Mouse (Mus musculus): Measurements from ENCODE around the gene Slc35d1. TPM values are rescaled to one million over a fixed set of nuclear protein-coding genes. Genes with fewer than 3 reads are reported as not detected.

Gene Slc35d1
- 10.9 and 11.5 TPM in 2 replicates for polyA plus RNA-seq (2014; fragmentation: Nextera tagmentation; extraction: Ambion mirVana)

- DNase-seq (ENCODE audit: low spot score) (peak; percentile 87), ATAC-seq (ENCODE audit: low FRiP score) (peak; percentile 96)
- no peaks in the 10 kb centered on the region for H3K36me3 ChIP-seq (ENCODE audit: control insufficient read depth, insufficient read depth, low read length)
- peak within 1 kb of the TSS; percentile 97 for H3K27ac ChIP-seq (ENCODE audit: low read depth, low read length)
- peak within 1 kb of the TSS; percentile 83 for H3K4me3 ChIP-seq (ENCODE audit: low read depth, low read length)
- peak within 1 kb of the TSS; percentile 65 for H3K4me2 ChIP-seq (replicated peaks; ENCODE audit: low read depth, low read length)
- H3K9ac ChIP-seq (ENCODE audit: low read depth, low read length) = peak within 1 kb of the TSS; percentile 99
- 2% methylated on average over 51 of the region's 70 CpGs for whole genome bisulfite sequencing
- H3K27me3 ChIP-seq (ENCODE audit: control insufficient read depth, insufficient read depth, low read length) = no peaks in the 10 kb centered on the region
- H3K9me3 ChIP-seq (ENCODE audit: control insufficient read depth, low read length) = no peaks in the 10 kb centered on the region
- no peaks in the 10 kb centered on the region for H3K4me1 ChIP-seq (replicated peaks; ENCODE audit: control insufficient read depth, insufficient read depth, low read length)
Observed at GRCm38 (mm10) chr4:103214925-103215820, at the start of gene Slc35d1. Gene Slc35d1 (minus strand): TSS chr4:103215164.

- WGBS = 35% methylated on average over 8 of the region's 8 CpGs
- no peaks in the 10 kb centered on the region for H3K9me3 ChIP-seq (ENCODE audit: control insufficient read depth, low read length)
- no peaks in the 10 kb centered on the region for H3K36me3 ChIP-seq (ENCODE audit: control insufficient read depth, insufficient read depth, low read length)
- H3K27me3 ChIP-seq (ENCODE audit: control insufficient read depth, insufficient read depth, low read length) = no peaks in the 10 kb centered on the region
- no peak overlapping the region for H3K4me3 ChIP-seq (ENCODE audit: low read depth, low read length)
- ATAC-seq (ENCODE audit: low FRiP score) (0 out of 2 replicates have a peak, but pooled peaks have one; percentile 27), DNase-seq (ENCODE audit: low spot score) (peak; percentile 36)
- no peak overlapping the region for H3K9ac ChIP-seq (ENCODE audit: low read depth, low read length)
- H3K27ac ChIP-seq (ENCODE audit: low read depth, low read length) = no peak overlapping the region
- no peak overlapping the region for H3K4me2 ChIP-seq (replicated peaks; ENCODE audit: low read depth, low read length)
- H3K4me1 ChIP-seq (replicated peaks; ENCODE audit: control insufficient read depth, insufficient read depth, low read length) = no peaks in the 10 kb centered on the region
Observed at GRCm38 (mm10) chr4:103263812-103264396, 48.9 kb upstream of the Slc35d1 start.

DNA sequence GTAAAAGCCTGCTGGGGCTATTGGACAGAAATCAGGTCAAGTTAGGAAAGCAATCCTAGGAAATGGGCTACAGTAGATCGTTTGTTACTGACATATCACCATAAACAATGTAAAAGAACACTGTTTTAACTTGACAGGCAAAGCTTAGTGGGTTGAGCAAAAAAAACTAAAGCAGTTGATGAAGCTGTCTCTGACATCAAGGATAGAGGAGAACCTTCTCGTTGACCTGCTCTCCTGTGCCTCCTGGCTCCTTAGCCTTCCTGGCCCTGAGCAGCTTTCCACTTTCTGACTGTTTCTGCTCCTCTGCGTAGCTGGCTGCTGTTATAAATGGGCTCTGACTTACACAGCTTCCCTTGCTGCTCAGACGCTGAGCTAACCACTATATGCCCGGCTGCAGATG, 48.4 kb upstream of the Slc35d1 start:
- Histone ChIP-seq H3K27me3 (ENCODE audit: control insufficient read depth, insufficient read depth, low read length) (no peaks in the 10 kb centered on the region), H3K9ac (ENCODE audit: low read depth, low read length) (no peak overlapping the region), H3K4me3 (ENCODE audit: low read depth, low read length) (no peak overlapping the region), H3K27ac (ENCODE audit: low read depth, low read length) (no peak overlapping the region), H3K36me3 (ENCODE audit: control insufficient read depth, insufficient read depth, low read length) (no peaks in the 10 kb centered on the region), H3K9me3 (ENCODE audit: control insufficient read depth, low read length) (no peaks in the 10 kb centered on the region), H3K4me2 (replicated peaks; ENCODE audit: low read depth, low read length) (no peak overlapping the region), H3K4me1 (replicated peaks; ENCODE audit: control insufficient read depth, insufficient read depth, low read length) (no peaks in the 10 kb centered on the region)
- ATAC-seq (ENCODE audit: low FRiP score) (no peak), DNase-seq (ENCODE audit: low spot score) (no peak)
- WGBS = 63% methylated on average over 5 of the region's 5 CpGs

- Histone ChIP-seq H3K4me3 (ENCODE audit: low read depth, low read length) (no peak overlapping the region), H3K27me3 (ENCODE audit: control insufficient read depth, insufficient read depth, low read length) (no peaks in the 10 kb centered on the region), H3K9me3 (ENCODE audit: control insufficient read depth, low read length) (no peaks in the 10 kb centered on the region), H3K36me3 (ENCODE audit: control insufficient read depth, insufficient read depth, low read length) (no peaks in the 10 kb centered on the region), H3K27ac (ENCODE audit: low read depth, low read length) (no peak overlapping the region), H3K4me1 (replicated peaks; ENCODE audit: control insufficient read depth, insufficient read depth, low read length) (no peaks in the 10 kb centered on the region), H3K4me2 (replicated peaks; ENCODE audit: low read depth, low read length) (no peak overlapping the region), H3K9ac (ENCODE audit: low read depth, low read length) (no peak overlapping the region)
- no peak for DNase-seq (ENCODE audit: low spot score)
- ATAC-seq (ENCODE audit: low FRiP score) = no peak
- WGBS = 84% methylated on average over 3 of the region's 3 CpGs
Observed at GRCm38 (mm10) chr4:103258817-103259216, 43.9 kb upstream of the Slc35d1 start.

DNA sequence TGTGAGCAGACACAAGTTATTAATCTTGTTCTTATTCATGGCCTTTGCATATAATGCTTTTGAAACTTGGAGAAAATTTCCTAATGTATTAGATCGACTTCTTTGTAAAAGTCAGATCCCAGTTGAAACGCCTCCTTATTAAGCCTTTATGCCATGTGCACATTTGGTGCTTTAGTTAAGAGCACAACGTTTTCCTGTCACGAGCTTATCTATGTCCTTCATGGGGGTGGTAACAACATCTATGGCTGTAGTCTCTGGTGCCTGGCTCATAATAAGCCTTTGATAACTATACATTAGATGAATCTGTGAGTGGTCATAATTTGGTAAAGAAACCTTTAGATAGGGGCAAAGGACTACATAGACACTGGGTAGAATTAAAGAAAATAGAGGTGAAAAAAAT, 38.9 kb upstream of the Slc35d1 start:
- H3K27me3 ChIP-seq (ENCODE audit: control insufficient read depth, insufficient read depth, low read length) = no peaks in the 10 kb centered on the region
- H3K9me3 ChIP-seq (ENCODE audit: control insufficient read depth, low read length) = no peaks in the 10 kb centered on the region
- H3K4me1 ChIP-seq (replicated peaks; ENCODE audit: control insufficient read depth, insufficient read depth, low read length) = no peaks in the 10 kb centered on the region
- no peak overlapping the region for H3K9ac ChIP-seq (ENCODE audit: low read depth, low read length)
- whole genome bisulfite sequencing = 81% methylated on average over 4 of the region's 4 CpGs
- H3K27ac ChIP-seq (ENCODE audit: low read depth, low read length) = no peak overlapping the region
- H3K36me3 ChIP-seq (ENCODE audit: control insufficient read depth, insufficient read depth, low read length) = no peaks in the 10 kb centered on the region
- no peak for DNase-seq (ENCODE audit: low spot score)
- no peak overlapping the region for H3K4me2 ChIP-seq (replicated peaks; ENCODE audit: low read depth, low read length)
- ATAC-seq (ENCODE audit: low FRiP score) = no peak
- no peak overlapping the region for H3K4me3 ChIP-seq (ENCODE audit: low read depth, low read length)

DNA sequence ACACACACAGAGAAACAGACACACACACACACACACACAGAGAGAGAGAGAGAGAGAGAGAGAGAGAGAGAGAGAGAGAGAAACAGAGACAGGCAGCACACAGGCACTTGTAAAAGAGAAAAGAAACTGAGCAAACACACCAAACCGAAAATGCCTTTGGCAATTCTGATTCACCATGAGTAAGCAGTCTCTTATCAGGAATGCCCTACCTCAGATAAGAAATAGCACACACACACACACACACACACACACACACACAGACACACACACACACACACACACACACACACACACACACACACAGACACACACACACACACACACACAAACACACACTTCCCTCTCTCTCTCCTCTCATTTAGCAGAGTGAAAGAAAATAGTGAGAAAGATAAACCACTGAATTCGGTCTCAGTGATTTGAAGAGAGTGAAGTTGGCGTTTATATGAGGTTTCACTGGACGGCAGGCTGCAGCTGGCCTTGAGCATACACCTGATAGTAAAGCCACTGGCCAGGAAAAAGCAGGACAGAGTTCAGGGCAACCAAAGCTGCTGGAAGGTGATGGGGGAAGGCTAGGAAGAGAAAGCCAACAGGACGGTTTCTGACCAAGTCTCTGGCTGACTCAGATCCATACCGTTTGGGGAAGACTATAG, 34.6 kb upstream of the Slc35d1 start:
- Histone ChIP-seq H3K9ac (ENCODE audit: low read depth, low read length) (no peak overlapping the region), H3K4me2 (replicated peaks; ENCODE audit: low read depth, low read length) (no peak overlapping the region), H3K27ac (ENCODE audit: low read depth, low read length) (no peak overlapping the region), H3K27me3 (ENCODE audit: control insufficient read depth, insufficient read depth, low read length) (no peaks in the 10 kb centered on the region), H3K9me3 (ENCODE audit: control insufficient read depth, low read length) (no peaks in the 10 kb centered on the region), H3K4me1 (replicated peaks; ENCODE audit: control insufficient read depth, insufficient read depth, low read length) (no peaks in the 10 kb centered on the region), H3K4me3 (ENCODE audit: low read depth, low read length) (no peak overlapping the region), H3K36me3 (ENCODE audit: control insufficient read depth, insufficient read depth, low read length) (no peaks in the 10 kb centered on the region)
- ATAC-seq (ENCODE audit: low FRiP score) (no peak), DNase-seq (ENCODE audit: low spot score) (no peak)
- WGBS = 84% methylated on average over 6 of the region's 6 CpGs

DNA sequence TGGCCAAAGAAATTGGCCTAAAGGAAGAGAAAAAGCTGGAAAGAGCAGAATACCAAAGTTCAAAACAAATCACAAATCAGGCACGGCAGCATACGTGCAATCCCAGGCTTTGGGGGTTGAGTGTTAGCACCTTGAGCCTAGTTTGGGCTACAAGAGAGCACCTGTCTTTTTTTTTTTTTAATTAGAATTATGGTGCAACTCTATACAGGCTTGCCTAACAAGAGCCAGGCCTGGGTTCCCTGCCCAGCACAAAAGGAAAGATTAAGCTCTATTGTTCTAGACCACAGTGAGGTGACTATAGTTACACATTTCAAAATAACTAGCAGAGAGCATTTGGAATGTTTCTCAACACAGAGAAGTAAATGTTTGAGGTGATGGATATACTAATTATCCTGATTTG, 32.8 kb upstream of the Slc35d1 start:
- 90% methylated on average over 2 of the region's 2 CpGs for WGBS
- no peak overlapping the region for H3K4me2 ChIP-seq (replicated peaks; ENCODE audit: low read depth, low read length)
- H3K27ac ChIP-seq (ENCODE audit: low read depth, low read length) = no peak overlapping the region
- H3K4me1 ChIP-seq (replicated peaks; ENCODE audit: control insufficient read depth, insufficient read depth, low read length) = no peaks in the 10 kb centered on the region
- H3K27me3 ChIP-seq (ENCODE audit: control insufficient read depth, insufficient read depth, low read length) = no peaks in the 10 kb centered on the region
- H3K9me3 ChIP-seq (ENCODE audit: control insufficient read depth, low read length) = no peaks in the 10 kb centered on the region
- H3K9ac ChIP-seq (ENCODE audit: low read depth, low read length) = no peak overlapping the region
- H3K4me3 ChIP-seq (ENCODE audit: low read depth, low read length) = no peak overlapping the region
- H3K36me3 ChIP-seq (ENCODE audit: control insufficient read depth, insufficient read depth, low read length) = no peaks in the 10 kb centered on the region
- DNase-seq (ENCODE audit: low spot score) (no peak), ATAC-seq (ENCODE audit: low FRiP score) (no peak)

DNA sequence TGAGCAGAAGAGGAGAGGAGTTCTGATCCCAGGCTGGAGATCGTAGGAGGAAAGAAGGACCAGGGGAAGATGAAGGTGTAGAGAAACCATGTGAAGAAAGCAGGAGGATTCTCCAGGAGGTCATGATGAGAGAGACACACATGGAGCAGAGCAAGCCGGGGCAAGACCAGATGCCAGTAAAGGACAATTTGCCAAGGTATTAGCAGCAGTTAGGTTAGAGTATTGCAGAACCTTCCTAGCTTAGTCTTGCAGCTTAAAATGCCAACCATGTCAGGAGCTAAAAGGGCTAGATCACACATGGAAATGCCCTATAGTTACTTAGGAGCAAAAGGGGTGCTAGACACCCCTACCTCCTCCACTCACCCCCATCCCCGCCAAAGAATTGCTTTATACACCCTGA, 32.3 kb upstream of the Slc35d1 start:
- 90% methylated on average over 3 of the region's 3 CpGs for WGBS
- H3K4me3 ChIP-seq (ENCODE audit: low read depth, low read length) = no peak overlapping the region
- no peak overlapping the region for H3K27ac ChIP-seq (ENCODE audit: low read depth, low read length)
- no peak overlapping the region for H3K9ac ChIP-seq (ENCODE audit: low read depth, low read length)
- no peak for DNase-seq (ENCODE audit: low spot score)
- H3K4me1 ChIP-seq (replicated peaks; ENCODE audit: control insufficient read depth, insufficient read depth, low read length) = no peaks in the 10 kb centered on the region
- no peaks in the 10 kb centered on the region for H3K27me3 ChIP-seq (ENCODE audit: control insufficient read depth, insufficient read depth, low read length)
- H3K36me3 ChIP-seq (ENCODE audit: control insufficient read depth, insufficient read depth, low read length) = no peaks in the 10 kb centered on the region
- H3K4me2 ChIP-seq (replicated peaks; ENCODE audit: low read depth, low read length) = no peak overlapping the region
- H3K9me3 ChIP-seq (ENCODE audit: control insufficient read depth, low read length) = no peaks in the 10 kb centered on the region
- ATAC-seq (ENCODE audit: low FRiP score) = no peak
